Mouse (Mus musculus) hindbrain, embryonic 14.5 days (tissue): ENCODE data around the gene Atoh7. TPM values are rescaled to one million over a fixed set of nuclear protein-coding genes. Genes with fewer than 3 reads are reported as not detected.
"Not testable (repeated sequence)": the region's sequence is repeated elsewhere in the genome, so short reads cannot be mapped to it uniquely, and the experiment has no call there.

Experiments used
- ATAC-seq: fragments of 200-750 bp; cut with Nextera tagmentation; 2 replicates; pipeline ENCODE4 v1.8.0; 2017; ENCODE audit warnings: moderate number of reproducible peaks, mild to moderate bottlenecking, moderate TSS enrichment, moderate library complexity; ENCODE audit not compliant: low FRiP score
- DNase-seq: peaks from one replicate; pipeline ENCODE4 v3.0.0-alpha.2; 2015; ENCODE audit warnings: low spot score
- H3K27ac ChIP-seq: fragments of 300-500 bp; sonication (generic); 2 replicates; pipeline ENCODE4 v1.5.1; 2014; ENCODE audit warnings: mild to moderate bottlenecking, moderate library complexity
- H3K27me3 ChIP-seq: fragments of 300-500 bp; sonication (generic); 2 replicates; pipeline ENCODE4 v1.6.1; 2014; ENCODE audit warnings: mild to moderate bottlenecking, low read length, mixed read lengths; ENCODE audit not compliant: control insufficient read depth, insufficient read depth
- H3K36me3 ChIP-seq: fragments of 300-500 bp; sonication (generic); replicated peaks from 2 replicates; pipeline ENCODE4 v1.6.1; 2014; ENCODE audit not compliant: control insufficient read depth, insufficient read depth
- H3K4me1 ChIP-seq: fragments of 300-500 bp; sonication (generic); replicated peaks from 2 replicates; pipeline ENCODE4 v1.6.1; 2014; ENCODE audit warnings: antibody characterized with exemption, low read length, mixed read lengths; ENCODE audit not compliant: control insufficient read depth, insufficient read depth
- H3K4me2 ChIP-seq: fragments of 300-500 bp; sonication (generic); replicated peaks from 2 replicates; pipeline ENCODE4 v1.6.1; 2014; ENCODE audit warnings: mild to moderate bottlenecking, moderate library complexity
- H3K4me3 ChIP-seq: fragments of 300-500 bp; sonication (generic); replicated peaks from 2 replicates; pipeline ENCODE4 v1.5.1; 2014; ENCODE audit warnings: mild to moderate bottlenecking, low read length
- H3K9ac ChIP-seq: fragments of 300-500 bp; sonication (generic); 2 replicates; pipeline ENCODE4 v1.6.1; 2014
- H3K9me3 ChIP-seq: fragments of 300-500 bp; sonication (generic); 2 replicates; pipeline ENCODE4 v1.6.1; 2016; ENCODE audit warnings: low read length; ENCODE audit not compliant: control insufficient read depth
- WGBS: fragments of 180-500 bp; shearing (Covaris S2); extraction: QIAGEN DNeasy Blood & Tissue Kit; methylation state at CpG from one replicate; pipeline ENCODE4 v1.1.7; 2014; 5-methylcytosine and 5-hydroxymethylcytosine counted together
- polyA plus RNA-seq: library from polyadenylated mRNA; unstranded; fragments of >200 nt; fragmentation: Nextera tagmentation; extraction: Ambion mirVana; gene quantifications from 2 replicates; pipeline ENCODE4 v1.2.1, GENCODE M21; 2014

Gene Atoh7
- polyA plus RNA-seq, result 6.5 and 9.9 TPM in 2 replicates

DNA sequence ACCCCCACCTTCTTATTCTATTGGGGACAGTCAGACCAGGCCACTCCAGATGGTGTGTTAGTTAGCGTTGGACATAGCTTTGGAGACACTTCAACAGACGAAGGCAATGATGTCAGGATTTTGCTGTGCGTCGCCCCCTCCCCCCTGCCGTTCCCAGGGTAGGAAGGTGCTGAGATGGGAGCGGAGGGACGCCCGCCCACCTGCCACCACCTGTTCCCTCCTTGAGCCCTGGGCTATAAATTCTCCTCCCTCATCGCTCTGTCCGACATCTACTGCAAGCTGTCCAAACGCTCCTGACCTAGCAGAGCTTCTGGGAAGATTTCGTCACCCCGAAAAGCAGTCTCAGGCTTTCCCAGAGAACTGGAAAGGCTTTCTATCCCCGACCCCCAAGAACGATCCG is at the start of gene Atoh7:
TSS of gene Atoh7 (plus strand) at position 131 of the 400 bp plus-strand sequence.
- 4% methylated on average over 16 of the region's 16 CpGs for WGBS
- Histone ChIP-seq H3K36me3 (no peaks in the 10 kb centered on the region), H3K9ac (peak within 1 kb of the TSS; percentile 77), H3K4me3 (peak within 1 kb of the TSS; percentile 65), H3K4me2 (peak within 1 kb of the TSS; percentile 97), H3K4me1 (no peaks in the 10 kb centered on the region; the same call in 1 of the 2 replicates), H3K9me3 (no peaks in the 10 kb centered on the region), H3K27ac (peak within 1 kb of the TSS; percentile 51; the same call in 1 of the 2 replicates), H3K27me3 (peaks cover 15% of the 10 kb centered on the region)
- ATAC-seq (no peak), DNase-seq (no peak)

DNA sequence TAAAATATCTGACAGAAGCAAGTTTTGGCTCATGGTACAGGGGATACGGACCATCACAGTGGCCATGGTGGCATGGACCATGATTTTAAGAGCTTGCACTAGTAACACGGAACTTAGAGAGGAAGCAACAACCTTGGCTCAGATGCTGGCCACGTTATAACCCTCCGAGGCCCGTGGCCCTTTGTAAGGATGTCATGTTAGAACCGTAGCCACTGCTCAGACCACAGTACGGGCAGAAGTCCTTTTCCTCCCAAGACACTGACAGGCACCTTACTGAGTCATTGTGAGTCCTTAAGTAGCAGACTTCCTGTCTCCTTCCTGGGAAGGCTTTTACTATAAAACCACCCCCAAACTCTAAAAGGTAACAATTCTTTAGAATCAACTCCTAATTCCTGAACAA is 48.2 kb upstream of the Atoh7 start:
- Histone ChIP-seq H3K4me2 (no peak overlapping the region), H3K9ac (no peak overlapping the region), H3K4me1 (no peaks in the 10 kb centered on the region), H3K4me3 (no peak overlapping the region), H3K27ac (no peak overlapping the region), H3K27me3 (no peaks in the 10 kb centered on the region), H3K36me3 (no peaks in the 10 kb centered on the region), H3K9me3 (no peaks in the 10 kb centered on the region)
- no peak for ATAC-seq
- 75% methylated on average over 7 of the region's 7 CpGs for WGBS
- no peak for DNase-seq

DNA sequence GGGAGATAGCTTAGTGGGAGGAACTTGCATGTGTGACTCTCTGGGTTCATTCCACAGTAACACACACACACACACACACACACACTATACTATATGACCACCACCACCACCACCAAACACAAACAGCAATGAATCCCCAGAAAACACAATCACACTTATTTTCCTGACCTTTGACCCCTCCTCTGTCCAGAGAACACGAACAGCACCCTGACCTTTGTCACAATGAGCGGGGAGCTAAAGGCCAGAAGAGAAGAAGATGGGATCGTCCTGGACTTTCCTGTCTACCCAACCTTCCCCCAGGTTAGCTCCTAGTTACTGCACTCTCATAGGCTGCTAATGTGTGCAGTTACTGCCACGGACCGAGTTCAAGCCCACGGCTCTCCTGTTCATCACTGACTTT is 47.4 kb upstream of the Atoh7 start:
- no peaks in the 10 kb centered on the region for H3K36me3 ChIP-seq
- ATAC-seq (no peak), DNase-seq (no peak)
- no peak overlapping the region for H3K9ac ChIP-seq
- 80% methylated on average over 6 of the region's 6 CpGs for WGBS
- no peak overlapping the region for H3K27ac ChIP-seq
- no peaks in the 10 kb centered on the region for H3K9me3 ChIP-seq
- no peak overlapping the region for H3K4me2 ChIP-seq
- no peak overlapping the region for H3K4me3 ChIP-seq
- H3K4me1 ChIP-seq, result no peaks in the 10 kb centered on the region
- H3K27me3 ChIP-seq, result no peaks in the 10 kb centered on the region

DNA sequence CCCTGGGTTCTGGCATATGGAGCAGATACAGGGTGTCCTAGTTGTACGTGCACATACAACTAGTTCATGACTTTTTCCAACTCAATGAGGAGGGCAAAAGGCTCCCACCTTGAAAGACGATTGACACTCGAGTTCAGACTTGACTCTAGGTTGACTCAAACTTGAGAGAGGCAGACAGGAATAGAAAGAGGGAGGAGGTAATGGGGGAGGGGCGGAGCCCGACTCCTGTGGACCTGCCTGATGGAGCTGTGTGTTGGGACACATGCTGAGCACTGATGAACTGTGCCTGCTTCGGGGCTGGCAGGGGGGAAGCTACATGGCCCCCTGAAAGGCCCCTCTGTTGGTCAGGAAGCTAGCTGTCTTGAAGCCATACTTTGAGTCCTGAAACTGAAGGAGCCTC is 46.4 kb upstream of the Atoh7 start:
- WGBS, result 53% methylated on average over 6 of the region's 6 CpGs
- H3K4me1 ChIP-seq, result no peaks in the 10 kb centered on the region
- no peak overlapping the region for H3K9ac ChIP-seq
- ATAC-seq, result no peak
- H3K27me3 ChIP-seq, result no peaks in the 10 kb centered on the region
- DNase-seq, result no peak
- no peaks in the 10 kb centered on the region for H3K9me3 ChIP-seq
- no peak overlapping the region for H3K4me3 ChIP-seq
- H3K36me3 ChIP-seq, result no peaks in the 10 kb centered on the region
- H3K4me2 ChIP-seq, result no peak overlapping the region
- H3K27ac ChIP-seq, result no peak overlapping the region

DNA sequence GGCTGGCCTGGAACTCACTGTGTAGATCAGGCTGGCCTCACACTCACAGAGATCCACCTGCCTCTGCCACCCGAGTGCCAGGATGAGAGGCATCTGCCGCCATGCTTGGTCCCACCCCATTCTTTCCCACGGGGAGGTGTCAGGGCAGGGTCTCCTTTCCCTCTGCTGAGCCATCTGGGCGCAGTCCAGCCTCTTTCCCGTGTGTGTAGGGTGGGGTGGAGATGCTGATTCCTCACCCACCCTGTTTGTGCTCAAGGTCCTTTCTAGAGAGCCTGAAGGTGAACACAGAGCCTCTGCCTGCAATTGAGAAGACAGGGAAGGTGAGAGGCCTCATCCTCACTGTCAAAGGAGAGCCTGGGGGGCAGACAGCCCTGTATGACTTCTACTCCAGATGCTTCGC is 45.4 kb upstream of the Atoh7 start:
- not testable (repeated sequence) for H3K4me3 ChIP-seq, H3K36me3 ChIP-seq, H3K27ac ChIP-seq, H3K27me3 ChIP-seq, H3K4me1 ChIP-seq, ATAC-seq, H3K9ac ChIP-seq, H3K4me2 ChIP-seq, DNase-seq, H3K9me3 ChIP-seq
- 89% methylated on average over 6 of the region's 6 CpGs for WGBS

DNA sequence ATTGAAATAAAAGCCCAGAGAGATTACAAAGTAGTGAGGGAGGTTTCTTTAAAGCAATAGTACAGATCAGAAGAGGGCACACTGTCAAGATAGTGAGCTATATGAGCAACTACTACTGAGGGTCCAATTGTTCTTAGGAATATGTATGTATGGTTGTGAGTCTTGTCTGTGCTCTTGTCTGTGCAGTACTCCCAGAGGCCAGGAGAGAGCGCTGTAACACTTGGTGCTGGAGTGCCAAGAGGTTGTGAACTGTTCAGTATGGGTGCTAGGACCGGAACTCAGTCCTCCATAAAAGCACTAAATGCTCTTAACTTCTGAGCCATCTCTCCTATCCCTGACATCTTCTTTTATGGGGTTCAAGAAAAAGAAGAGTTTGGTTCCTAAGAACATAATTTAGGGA is 44.9 kb upstream of the Atoh7 start:
- Histone ChIP-seq H3K4me3 (no peak overlapping the region), H3K9ac (no peak overlapping the region), H3K27ac (no peak overlapping the region), H3K27me3 (no peaks in the 10 kb centered on the region), H3K4me2 (no peak overlapping the region), H3K36me3 (no peaks in the 10 kb centered on the region), H3K4me1 (no peaks in the 10 kb centered on the region), H3K9me3 (no peaks in the 10 kb centered on the region)
- WGBS, result 83% methylated on average over 2 of the region's 2 CpGs
- ATAC-seq (no peak), DNase-seq (no peak)

DNA sequence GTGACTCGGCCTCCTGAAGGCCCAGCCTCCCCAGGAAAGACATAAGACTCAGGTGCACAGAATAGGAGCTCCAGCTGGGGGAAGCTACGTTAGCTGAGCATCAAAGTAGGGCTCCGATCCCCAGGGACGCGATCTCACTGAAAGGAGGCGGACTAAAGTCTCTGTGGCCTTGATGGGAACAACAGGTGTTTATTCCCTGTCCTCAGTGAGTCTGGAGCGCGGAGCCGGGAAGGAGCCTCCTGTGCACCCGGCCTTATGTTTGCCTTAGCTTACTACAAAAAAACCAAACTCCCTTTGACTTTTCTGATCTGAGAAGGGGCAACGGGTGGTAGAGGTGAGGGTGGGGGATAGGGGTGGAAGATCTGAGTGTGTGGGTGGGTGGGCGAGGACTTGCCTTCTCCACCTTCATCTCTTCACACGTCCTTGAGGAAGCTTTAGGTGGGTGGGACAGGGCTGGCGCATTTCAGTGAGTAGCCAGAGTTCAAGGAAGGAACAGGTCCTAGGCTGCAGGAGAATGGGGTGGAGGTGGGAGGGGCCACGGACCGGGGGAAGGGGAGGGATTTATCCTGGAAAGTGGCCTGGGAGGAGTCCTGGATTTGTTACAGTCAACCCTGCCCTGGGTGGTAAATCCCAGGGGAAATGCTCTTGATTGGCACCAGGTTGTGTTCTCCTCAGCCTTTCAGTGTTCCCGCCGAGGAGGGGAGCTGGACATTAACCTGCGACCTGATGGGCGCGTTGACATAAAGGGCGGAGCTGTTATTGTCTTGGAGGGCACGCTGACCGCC is 42.3 kb upstream of the Atoh7 start:
- H3K4me2 ChIP-seq, result no peak overlapping the region
- no peaks in the 10 kb centered on the region for H3K36me3 ChIP-seq
- H3K27me3 ChIP-seq, result no peaks in the 10 kb centered on the region
- DNase-seq (no peak), ATAC-seq (no peak)
- H3K4me3 ChIP-seq, result no peak overlapping the region
- H3K9ac ChIP-seq, result no peak overlapping the region
- no peak overlapping the region for H3K27ac ChIP-seq
- no peaks in the 10 kb centered on the region for H3K9me3 ChIP-seq
- no peaks in the 10 kb centered on the region for H3K4me1 ChIP-seq
- WGBS, result 41% methylated on average over 24 of the region's 24 CpGs

DNA sequence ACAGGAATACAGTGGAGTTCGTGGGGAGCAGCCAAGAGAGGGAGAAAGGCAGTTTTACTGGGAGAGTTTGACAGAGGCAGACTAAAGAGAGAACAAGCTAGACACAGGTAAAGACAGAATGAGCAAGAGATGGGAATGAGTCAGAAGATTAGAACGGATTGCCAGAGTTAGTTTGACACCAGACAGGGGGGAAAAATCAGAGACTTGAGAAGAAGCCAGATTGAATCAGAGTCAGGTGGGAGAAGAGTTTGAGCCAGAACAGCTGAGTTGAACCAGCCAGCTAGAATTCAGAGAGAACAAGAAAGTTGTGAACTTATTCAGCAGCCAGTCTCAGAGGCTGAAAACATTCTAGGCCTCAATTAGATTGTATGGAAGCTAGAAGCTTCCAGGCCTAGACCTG is 39.6 kb upstream of the Atoh7 start, which contains the start of gene Pbld1:
TSS of gene Pbld1 (plus strand) at position 301 of the 400 bp plus-strand sequence.
- no peak for DNase-seq
- Histone ChIP-seq H3K27ac (no peak within 1 kb of the TSS), H3K36me3 (no peaks in the 10 kb centered on the region), H3K9me3 (no peaks in the 10 kb centered on the region), H3K4me3 (no peak within 1 kb of the TSS), H3K4me2 (no peak within 1 kb of the TSS), H3K4me1 (no peaks in the 10 kb centered on the region), H3K9ac (no peak within 1 kb of the TSS), H3K27me3 (no peaks in the 10 kb centered on the region)
- ATAC-seq, result no peak
- 85% methylated on average over 2 of the region's 2 CpGs for whole genome bisulfite sequencing

DNA sequence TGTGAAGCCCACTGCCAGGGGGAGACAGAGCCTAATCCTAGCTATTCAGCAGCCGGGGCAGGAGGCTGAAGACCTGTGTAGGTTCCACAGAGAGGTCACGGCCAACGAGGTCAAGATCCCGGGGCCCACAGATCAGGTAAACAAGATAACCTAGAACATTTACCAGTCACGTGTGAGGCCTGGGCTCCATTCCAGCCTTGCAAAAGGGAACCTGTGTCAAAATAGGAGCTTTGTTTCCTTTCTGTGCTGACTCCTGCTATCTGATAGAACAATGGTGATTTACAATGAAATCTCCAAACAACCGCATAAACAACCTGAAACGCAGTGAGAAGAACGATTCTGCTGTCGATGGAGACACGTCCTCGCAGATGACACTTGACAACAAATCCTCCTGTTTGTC is 39.0 kb upstream of the Atoh7 start:
- Histone ChIP-seq H3K9ac (no peak overlapping the region), H3K4me1 (no peaks in the 10 kb centered on the region)
- 72% methylated on average over 11 of the region's 11 CpGs for WGBS

More for the DNA sequence above, 39.0 kb upstream of the Atoh7 start:
- H3K4me2 ChIP-seq, result no peak overlapping the region
- H3K27me3 ChIP-seq, result no peaks in the 10 kb centered on the region
- DNase-seq (no peak), ATAC-seq (no peak)
- no peaks in the 10 kb centered on the region for H3K36me3 ChIP-seq
- H3K4me3 ChIP-seq, result no peak overlapping the region
- no peak overlapping the region for H3K27ac ChIP-seq
- no peaks in the 10 kb centered on the region for H3K9me3 ChIP-seq
